Mouse (Mus musculus): Measurements from ENCODE around the gene Pus7l. TPM values are rescaled to one million over a fixed set of nuclear protein-coding genes. Genes with fewer than 3 reads are reported as not detected.

Pus7l gene
- 8.9 and 11.0 TPM in 2 replicates for polyA plus RNA-seq (2014; fragmentation: Nextera tagmentation; extraction: Ambion mirVana)

DNA sequence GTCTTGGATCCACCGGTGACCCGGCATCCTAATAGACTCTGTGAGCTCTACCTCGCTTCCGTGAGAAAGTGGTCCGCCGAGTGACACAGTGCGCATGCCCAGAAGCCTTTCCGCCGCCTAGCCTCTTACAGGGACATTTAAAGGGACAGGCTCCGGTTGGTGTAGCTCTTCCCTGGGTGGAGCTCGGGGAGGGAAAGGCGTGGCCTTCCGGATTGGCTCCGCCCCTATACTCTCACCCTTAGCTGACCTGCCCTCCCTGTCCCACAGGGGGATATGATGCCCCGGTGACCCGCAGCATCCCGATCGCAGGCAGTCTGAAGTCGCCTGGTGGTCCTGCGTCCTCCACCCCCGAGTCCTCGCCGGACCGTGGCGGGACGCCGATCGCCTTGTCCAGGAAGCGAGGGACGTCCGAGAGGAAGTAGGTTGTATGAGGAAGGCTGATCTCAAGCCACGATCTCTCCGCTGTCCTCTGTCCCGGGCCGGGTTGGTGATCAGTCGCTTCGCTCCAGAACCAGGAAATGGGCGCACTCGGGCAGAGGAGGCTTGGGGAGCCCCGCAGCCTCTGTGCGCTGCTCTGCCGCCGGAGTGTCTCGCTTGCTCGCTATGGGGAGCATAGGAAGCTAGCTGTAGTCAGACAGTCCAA, at the start of gene Pus7l, which contains the start of gene Irak4:
Gene Pus7l (minus strand): TSS at position 139 of the 643 bp plus-strand sequence.
Gene Irak4 (plus strand): TSS at position 235 of the 643 bp plus-strand sequence.
- ATAC-seq (ENCODE audit: insufficient number of reproducible peaks, insufficient read depth, low FRiP score, low read depth), result peak; percentile 99
- Histone ChIP-seq H3K4me2 (replicated peaks; ENCODE audit: low read depth, low read length) (peak within 1 kb of the TSS; percentile 83), H3K27me3 (ENCODE audit: control insufficient read depth, insufficient read depth, low read length) (no peaks in the 10 kb centered on the region), H3K27ac (ENCODE audit: low read length) (peak within 1 kb of the TSS; percentile 84), H3K9ac (replicated peaks; ENCODE audit: low read depth, low read length) (peak within 1 kb of the TSS; percentile 65), H3K9me3 (ENCODE audit: control insufficient read depth, low read depth, low read length) (no peaks in the 10 kb centered on the region), H3K36me3 (ENCODE audit: control insufficient read depth, insufficient read depth, low read length) (no peaks in the 10 kb centered on the region), H3K4me3 (ENCODE audit: low read depth, low read length) (peak within 1 kb of the TSS; percentile 83), H3K4me1 (ENCODE audit: control insufficient read depth, insufficient read depth, low read length) (no peaks in the 10 kb centered on the region)
- under 1% methylated on average over 45 of the region's 45 CpGs for WGBS

DNA sequence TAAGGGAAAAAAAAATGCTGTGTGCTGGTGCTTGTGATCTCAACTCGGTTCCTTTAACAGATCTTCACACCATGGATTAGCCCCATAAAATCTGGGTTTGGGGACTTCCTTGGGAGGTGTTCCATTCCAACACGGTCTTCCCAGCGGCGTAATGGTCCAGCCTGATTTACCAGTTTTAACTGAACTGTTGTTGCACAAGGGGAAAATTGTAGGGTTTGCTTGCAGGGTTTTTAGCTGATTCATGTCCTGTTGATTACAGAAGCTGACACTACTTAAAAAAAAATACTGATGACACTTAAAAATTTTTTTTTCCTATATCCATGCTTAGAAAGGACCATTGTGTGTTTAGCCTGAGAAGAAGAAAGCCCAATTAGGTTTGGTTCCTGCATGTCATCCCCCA, 48.0 kb upstream of the Pus7l start:
- Histone ChIP-seq H3K27ac (ENCODE audit: low read length) (no peak overlapping the region), H3K9ac (replicated peaks; ENCODE audit: low read depth, low read length) (no peak overlapping the region), H3K36me3 (ENCODE audit: control insufficient read depth, insufficient read depth, low read length) (peaks cover under 1% of the 10 kb centered on the region; the same call in 1 of the 2 replicates), H3K4me1 (ENCODE audit: control insufficient read depth, insufficient read depth, low read length) (peaks cover 6% of the 10 kb centered on the region; the same call in 1 of the 2 replicates), H3K27me3 (ENCODE audit: control insufficient read depth, insufficient read depth, low read length) (no peaks in the 10 kb centered on the region), H3K4me3 (ENCODE audit: low read depth, low read length) (no peak overlapping the region), H3K4me2 (replicated peaks; ENCODE audit: low read depth, low read length) (no peak overlapping the region), H3K9me3 (ENCODE audit: control insufficient read depth, low read depth, low read length) (no peaks in the 10 kb centered on the region)
- ATAC-seq (ENCODE audit: insufficient number of reproducible peaks, insufficient read depth, low FRiP score, low read depth), result no peak
- WGBS, result 77% methylated on average over 4 of the region's 4 CpGs

DNA sequence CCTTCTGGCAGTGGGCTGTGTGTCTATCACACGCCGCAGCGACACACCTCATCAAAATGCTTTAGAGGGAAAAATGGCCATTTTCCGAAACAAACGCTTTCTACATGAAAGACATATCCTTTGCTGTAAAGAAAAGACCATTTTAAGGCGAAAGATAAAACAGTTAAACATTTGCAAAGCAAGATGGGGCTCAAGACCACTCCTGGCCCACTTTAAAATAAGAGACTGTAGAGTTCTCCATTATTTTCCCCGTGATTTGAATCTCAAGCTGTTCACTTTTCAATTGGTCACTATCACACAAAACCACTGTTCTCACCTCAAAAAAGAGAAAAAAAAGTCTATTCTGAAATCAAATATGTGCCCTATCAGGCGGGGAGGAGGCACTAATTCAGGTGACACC, 46.7 kb upstream of the Pus7l start:
- H3K4me1 ChIP-seq (ENCODE audit: control insufficient read depth, insufficient read depth, low read length), result peaks cover 6% of the 10 kb centered on the region; the same call in 1 of the 2 replicates
- WGBS, result 14% methylated on average over 8 of the region's 8 CpGs
- H3K9me3 ChIP-seq (ENCODE audit: control insufficient read depth, low read depth, low read length), result no peaks in the 10 kb centered on the region
- peaks cover 13% of the 10 kb centered on the region; the same call in 1 of the 2 replicates for H3K36me3 ChIP-seq (ENCODE audit: control insufficient read depth, insufficient read depth, low read length)
- 0 out of 2 replicates have a peak, but pooled peaks have one; percentile 3 for ATAC-seq (ENCODE audit: insufficient number of reproducible peaks, insufficient read depth, low FRiP score, low read depth)
- peak overlapping the region; percentile 88 for H3K4me3 ChIP-seq (ENCODE audit: low read depth, low read length)
- H3K27ac ChIP-seq (ENCODE audit: low read length), result no peak overlapping the region
- H3K4me2 ChIP-seq (replicated peaks; ENCODE audit: low read depth, low read length), result peak overlapping the region; percentile 29
- H3K27me3 ChIP-seq (ENCODE audit: control insufficient read depth, insufficient read depth, low read length), result no peaks in the 10 kb centered on the region
- no peak overlapping the region for H3K9ac ChIP-seq (replicated peaks; ENCODE audit: low read depth, low read length)

DNA sequence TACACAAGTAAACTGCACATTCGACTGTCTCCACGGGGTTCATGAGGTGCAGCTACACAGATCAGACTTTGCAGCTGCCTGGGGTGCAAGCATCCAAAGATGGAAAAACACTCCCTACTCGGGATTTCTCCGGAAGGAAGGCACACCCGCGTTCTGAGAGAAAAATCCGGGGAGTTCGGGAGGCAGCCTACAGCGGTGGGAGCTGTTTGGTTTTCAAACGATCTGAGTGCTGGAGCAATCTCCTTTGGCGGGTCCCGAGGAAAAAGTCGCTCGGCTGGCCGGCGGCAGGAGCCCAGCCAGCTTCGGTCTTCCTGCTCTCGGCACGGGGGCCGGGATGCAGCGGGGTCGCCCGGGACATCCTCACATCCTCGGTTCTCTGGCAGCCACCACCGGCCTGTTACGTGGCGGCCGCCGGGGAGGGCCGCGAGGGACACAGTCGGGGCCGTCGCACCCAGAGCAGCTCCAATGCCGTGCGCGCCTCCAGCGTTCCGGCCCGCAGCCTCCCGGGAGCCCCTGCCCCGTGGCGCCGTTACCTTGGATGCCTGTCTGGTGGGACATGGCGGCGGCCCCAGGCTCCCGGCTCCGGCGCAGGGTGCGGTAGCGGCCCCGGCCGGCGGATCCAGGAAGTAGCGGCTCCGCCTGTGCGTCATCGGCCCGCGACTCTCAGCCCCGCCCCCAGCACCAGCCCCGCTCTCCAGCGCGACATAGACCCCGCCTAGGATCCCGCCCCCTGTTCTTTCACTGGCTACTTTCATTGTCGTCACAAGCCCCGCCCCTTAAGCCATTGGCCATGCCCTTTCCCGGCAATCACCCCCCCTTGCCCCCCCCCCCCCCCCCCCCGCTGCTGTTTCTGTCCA, 46.1 kb upstream of the Pus7l start, which contains the start of gene Twf1:
Gene Twf1 (minus strand): TSS at position 671 of the 857 bp plus-strand sequence.
- Histone ChIP-seq H3K27me3 (ENCODE audit: control insufficient read depth, insufficient read depth, low read length) (no peaks in the 10 kb centered on the region), H3K4me2 (replicated peaks; ENCODE audit: low read depth, low read length) (peak within 1 kb of the TSS; percentile 64), H3K9me3 (ENCODE audit: control insufficient read depth, low read depth, low read length) (no peaks in the 10 kb centered on the region), H3K4me3 (ENCODE audit: low read depth, low read length) (peak within 1 kb of the TSS; percentile 88), H3K36me3 (ENCODE audit: control insufficient read depth, insufficient read depth, low read length) (peaks cover 19% of the 10 kb centered on the region), H3K4me1 (ENCODE audit: control insufficient read depth, insufficient read depth, low read length) (peaks cover 6% of the 10 kb centered on the region; the same call in 1 of the 2 replicates), H3K27ac (ENCODE audit: low read length) (peak within 1 kb of the TSS; percentile 55), H3K9ac (replicated peaks; ENCODE audit: low read depth, low read length) (peak within 1 kb of the TSS; percentile 85)
- peak; percentile 98 for ATAC-seq (ENCODE audit: insufficient number of reproducible peaks, insufficient read depth, low FRiP score, low read depth)
- WGBS, result under 1% methylated on average over 69 of the region's 70 CpGs

DNA sequence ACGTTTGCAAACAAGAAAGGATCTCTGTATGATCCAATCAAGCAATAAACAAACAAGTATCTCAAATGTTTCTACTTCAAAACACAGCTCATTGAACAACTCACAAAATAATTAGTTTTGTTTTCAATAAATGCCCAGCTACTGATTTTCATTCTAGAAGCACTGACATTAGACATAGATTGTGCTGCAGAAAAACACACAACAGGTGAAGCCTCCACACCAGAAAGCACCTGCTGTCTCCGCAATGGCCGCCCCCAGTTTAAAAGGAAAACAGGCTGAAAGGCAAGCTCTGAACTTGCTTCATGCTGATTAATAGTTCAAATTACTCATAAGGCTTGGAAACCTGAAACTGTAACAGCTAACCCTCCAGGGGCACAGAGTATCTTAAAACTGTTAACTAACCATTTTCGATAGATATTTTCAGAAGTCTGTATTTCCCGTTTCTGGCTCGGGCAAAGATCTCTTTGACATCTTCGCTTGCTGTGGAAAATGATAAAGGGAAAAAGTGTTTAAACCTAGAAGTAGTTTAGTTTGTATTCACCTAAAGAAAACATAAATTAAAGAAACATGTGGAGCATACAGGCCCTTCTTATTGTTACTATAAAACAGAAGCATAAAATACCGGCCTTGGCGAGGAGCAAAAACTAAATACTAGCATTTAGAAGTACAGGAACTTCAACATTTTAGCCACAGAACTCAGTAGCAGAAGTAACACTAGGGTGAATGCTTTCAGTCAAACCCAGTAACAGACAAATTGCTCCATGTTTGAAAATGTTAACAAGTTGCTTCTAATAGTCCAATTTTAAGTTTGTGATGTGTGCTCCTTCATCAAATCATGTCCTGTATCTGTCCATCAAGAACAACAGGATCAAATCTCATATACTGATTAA, 44.7 kb upstream of the Pus7l start:
- peak overlapping the region; percentile 88; the same call in 1 of the 2 replicates for H3K4me3 ChIP-seq (ENCODE audit: low read depth, low read length)

DNA sequence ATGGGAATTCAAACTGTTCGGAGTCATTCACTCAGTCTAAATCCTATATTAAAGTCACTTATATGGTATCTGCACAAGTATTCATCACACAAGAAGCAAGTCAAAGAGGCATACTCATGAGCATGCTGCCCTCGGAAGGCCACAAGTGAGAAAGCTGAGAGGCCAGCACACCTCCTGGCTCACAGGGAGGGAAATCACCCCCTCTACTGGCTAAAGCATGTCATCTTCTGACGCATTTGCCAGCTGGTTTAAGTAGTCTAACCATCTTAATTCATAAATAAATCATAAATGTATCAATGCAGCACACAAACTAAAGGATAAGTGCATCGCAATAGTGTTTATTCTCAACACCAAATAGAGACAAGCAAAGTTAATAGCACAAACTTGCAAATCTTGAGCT, 41.4 kb upstream of the Pus7l start:
- no peak overlapping the region for H3K4me2 ChIP-seq (replicated peaks; ENCODE audit: low read depth, low read length)
- no peak for ATAC-seq (ENCODE audit: insufficient number of reproducible peaks, insufficient read depth, low FRiP score, low read depth)
- H3K9me3 ChIP-seq (ENCODE audit: control insufficient read depth, low read depth, low read length), result no peaks in the 10 kb centered on the region
- no peak overlapping the region for H3K9ac ChIP-seq (replicated peaks; ENCODE audit: low read depth, low read length)
- H3K27ac ChIP-seq (ENCODE audit: low read length), result no peak overlapping the region
- no peak overlapping the region for H3K4me3 ChIP-seq (ENCODE audit: low read depth, low read length)
- H3K4me1 ChIP-seq (ENCODE audit: control insufficient read depth, insufficient read depth, low read length), result peaks cover 6% of the 10 kb centered on the region; the same call in 1 of the 2 replicates
- H3K27me3 ChIP-seq (ENCODE audit: control insufficient read depth, insufficient read depth, low read length), result no peaks in the 10 kb centered on the region
- WGBS, result 89% methylated on average over 4 of the region's 4 CpGs
- H3K36me3 ChIP-seq (ENCODE audit: control insufficient read depth, insufficient read depth, low read length), result peaks cover 62% of the 10 kb centered on the region

More for the DNA sequence above, 44.7 kb upstream of the Pus7l start:
- Histone ChIP-seq H3K36me3 (ENCODE audit: control insufficient read depth, insufficient read depth, low read length) (peaks cover 33% of the 10 kb centered on the region), H3K9ac (replicated peaks; ENCODE audit: low read depth, low read length) (no peak overlapping the region), H3K27ac (ENCODE audit: low read length) (no peak overlapping the region), H3K9me3 (ENCODE audit: control insufficient read depth, low read depth, low read length) (no peaks in the 10 kb centered on the region), H3K4me1 (ENCODE audit: control insufficient read depth, insufficient read depth, low read length) (peaks cover 6% of the 10 kb centered on the region; the same call in 1 of the 2 replicates), H3K4me2 (replicated peaks; ENCODE audit: low read depth, low read length) (peak overlapping the region; percentile 64), H3K27me3 (ENCODE audit: control insufficient read depth, insufficient read depth, low read length) (no peaks in the 10 kb centered on the region)
- no peak for ATAC-seq (ENCODE audit: insufficient number of reproducible peaks, insufficient read depth, low FRiP score, low read depth)
- WGBS, result 83% methylated on average over 9 of the region's 9 CpGs

DNA sequence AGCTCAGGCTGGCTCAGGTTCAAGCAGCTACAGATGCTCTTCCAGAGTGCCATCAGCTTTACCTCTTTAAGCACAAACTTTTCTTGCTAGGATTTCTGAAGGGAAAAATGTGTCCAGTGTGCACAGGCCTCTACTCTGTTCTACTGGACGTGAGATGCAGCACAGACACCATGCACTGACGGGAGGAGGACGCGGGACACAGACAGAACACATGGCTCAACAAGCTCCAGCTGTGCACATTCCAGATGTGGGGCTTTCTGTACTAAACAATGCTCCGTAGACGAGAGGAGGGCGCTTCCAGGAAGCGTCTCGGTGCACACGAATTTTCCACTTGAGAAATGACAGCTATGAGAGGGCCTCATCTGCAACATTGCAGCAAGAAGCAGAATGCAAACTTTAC, 39.8 kb upstream of the Pus7l start:
- peaks cover 3% of the 10 kb centered on the region; the same call in 1 of the 2 replicates for H3K4me1 ChIP-seq (ENCODE audit: control insufficient read depth, insufficient read depth, low read length)

More for the DNA sequence above, 39.8 kb upstream of the Pus7l start:
- H3K9ac ChIP-seq (replicated peaks; ENCODE audit: low read depth, low read length), result no peak overlapping the region
- H3K4me3 ChIP-seq (ENCODE audit: low read depth, low read length), result no peak overlapping the region
- ATAC-seq (ENCODE audit: insufficient number of reproducible peaks, insufficient read depth, low FRiP score, low read depth), result peak; percentile 58; the same call in 1 of the 2 replicates
- no peaks in the 10 kb centered on the region for H3K9me3 ChIP-seq (ENCODE audit: control insufficient read depth, low read depth, low read length)
- no peaks in the 10 kb centered on the region for H3K27me3 ChIP-seq (ENCODE audit: control insufficient read depth, insufficient read depth, low read length)
- H3K36me3 ChIP-seq (ENCODE audit: control insufficient read depth, insufficient read depth, low read length), result peaks cover 69% of the 10 kb centered on the region
- no peak overlapping the region for H3K4me2 ChIP-seq (replicated peaks; ENCODE audit: low read depth, low read length)
- 72% methylated on average over 10 of the region's 10 CpGs for WGBS
- H3K27ac ChIP-seq (ENCODE audit: low read length), result no peak overlapping the region; the same call in 1 of the 2 replicates

Data from stomach, embryonic 14.5 days (tissue).